Mouse (Mus musculus) lung, postnatal 25 days (tissue): ENCODE measurements around the gene Cfap74.

Experiments used
- DNase-seq: peaks from one replicate; pipeline ENCODE4 v3.0.0; 2022; ENCODE audit warnings: low spot score

The Cfap74 gene

DNA sequence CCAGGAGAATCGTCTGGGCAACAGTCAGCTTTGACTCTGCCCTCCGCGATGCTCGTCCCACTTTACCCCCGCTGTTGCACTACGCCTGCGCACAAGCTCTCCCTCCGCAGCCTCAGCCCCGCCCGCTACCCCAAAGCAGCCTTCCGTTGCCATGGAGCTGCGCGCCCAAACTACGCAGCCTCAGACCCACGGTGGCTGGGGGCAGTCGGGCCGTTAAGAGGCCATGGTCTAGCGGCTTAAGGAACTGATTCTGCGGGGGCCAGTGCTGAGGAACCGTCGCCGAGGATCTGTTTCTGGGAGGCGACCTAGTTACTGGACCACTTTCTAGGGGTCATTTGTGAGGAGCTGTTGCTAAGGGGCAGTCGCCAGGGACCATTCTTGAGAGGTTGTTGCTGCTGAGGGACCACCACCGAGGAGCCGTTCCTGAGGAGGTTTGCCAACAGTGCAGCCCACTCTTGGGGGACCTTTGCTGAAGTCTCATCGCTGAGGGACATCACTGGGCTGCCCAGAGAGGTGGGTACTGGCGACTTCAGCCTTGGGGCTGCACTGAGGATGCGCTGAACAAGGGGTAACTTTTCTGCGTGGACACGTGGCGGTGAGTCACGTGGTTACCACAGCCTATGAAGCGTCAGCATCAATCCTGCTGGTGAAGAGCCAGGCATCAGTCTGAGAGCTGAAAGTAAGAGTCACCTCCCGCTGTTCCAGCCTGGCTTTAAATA is at the start of gene Cfap74:
TSS of gene Cfap74 (plus strand) at position 133 of the 719 bp plus-strand sequence.
- DNase-seq: peak; percentile 44

DNA sequence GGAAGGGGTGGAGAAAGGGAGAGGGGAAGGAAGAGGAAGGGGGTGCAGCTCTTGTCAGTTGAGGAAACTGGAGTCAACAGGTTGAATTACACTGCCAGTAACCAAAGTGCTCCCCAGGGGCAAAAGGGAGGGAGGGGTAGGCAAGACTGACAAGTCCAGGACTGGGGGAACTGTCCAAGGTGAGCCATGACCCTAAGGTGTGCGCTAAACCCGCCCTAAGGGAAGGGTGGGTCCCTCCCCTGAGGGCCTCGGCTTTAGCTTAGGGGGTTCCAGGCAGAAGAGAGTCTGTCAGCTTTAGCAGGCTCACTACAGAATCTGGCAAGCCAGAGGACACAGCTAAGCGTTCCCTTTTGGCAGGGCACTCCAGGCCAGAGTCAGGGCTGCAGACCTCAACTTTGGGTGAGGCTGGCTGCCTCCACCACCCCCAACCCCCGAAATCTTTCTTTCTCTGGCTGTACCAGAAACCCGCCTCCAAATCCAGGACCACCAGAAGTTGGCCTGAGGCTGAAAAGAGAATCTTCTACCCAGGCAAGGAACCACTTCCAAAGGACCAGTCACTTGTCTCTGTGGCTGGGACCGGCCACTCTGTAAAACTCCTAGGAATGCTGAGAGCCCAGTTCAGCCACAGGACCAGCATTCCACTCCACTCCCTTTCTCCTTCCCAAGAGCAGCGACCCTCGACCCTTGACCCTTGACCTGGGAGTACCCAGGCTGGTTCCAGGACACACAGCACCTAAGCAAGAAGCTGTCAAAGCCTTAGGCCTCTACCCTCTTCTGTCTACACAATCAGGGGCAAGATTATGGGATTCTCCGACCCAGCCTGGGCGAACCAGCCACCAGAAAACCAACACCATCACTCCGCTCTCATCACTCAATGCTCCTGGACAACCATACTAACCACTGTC is 49.2 kb upstream of the Cfap74 start:
- peak; percentile 49 for DNase-seq

DNA sequence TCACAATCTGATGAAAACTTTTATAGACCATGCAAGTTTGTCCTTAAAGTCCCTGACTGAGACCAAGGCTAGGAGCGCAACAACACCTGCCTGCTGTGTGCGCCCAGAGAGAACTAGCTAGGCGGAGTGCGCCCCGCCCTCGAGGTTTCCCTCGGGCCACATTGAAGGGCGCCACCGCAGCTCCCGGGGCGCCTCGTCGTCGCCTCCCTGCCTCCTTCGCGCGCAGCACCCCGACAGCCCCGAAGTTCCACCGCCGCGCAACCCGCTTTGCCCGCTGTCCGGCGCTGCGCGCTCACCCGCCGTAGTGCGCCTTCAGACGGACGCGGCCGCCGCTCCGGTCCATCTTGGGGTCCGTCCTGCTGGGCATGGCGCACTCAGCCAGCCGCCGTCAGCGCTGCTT is 48.1 kb upstream of the Cfap74 start:
- DNase-seq: peak; percentile 21

DNA sequence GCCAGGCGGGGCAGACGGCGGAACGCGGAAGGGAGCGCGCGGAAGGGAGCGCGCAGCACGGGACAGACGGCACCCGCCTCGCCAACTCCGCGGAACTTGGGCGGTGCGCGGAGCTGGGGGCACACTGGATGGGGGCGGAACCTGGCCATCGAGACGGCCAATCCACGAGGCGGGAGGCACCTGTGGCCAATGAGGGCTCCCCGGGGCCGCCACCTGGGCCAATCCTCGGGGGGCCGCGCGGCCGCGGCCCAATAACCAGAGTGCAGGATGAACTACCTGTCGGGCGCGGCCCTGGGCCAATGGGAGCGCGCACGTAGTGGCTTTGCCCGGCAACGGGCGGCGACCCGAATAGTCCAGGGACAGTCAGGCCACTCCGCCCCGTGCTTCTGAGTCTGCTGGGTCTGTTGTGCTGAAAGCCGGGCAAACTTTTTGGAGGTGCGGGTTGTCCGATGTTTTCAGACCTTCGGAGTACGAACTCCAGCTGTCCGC is 47.6 kb upstream of the Cfap74 start, which contains the start of gene Prkcz:
TSS of gene Prkcz (minus strand) at position 59 of the 489 bp plus-strand sequence.
- peak; percentile 94 for DNase-seq

DNA sequence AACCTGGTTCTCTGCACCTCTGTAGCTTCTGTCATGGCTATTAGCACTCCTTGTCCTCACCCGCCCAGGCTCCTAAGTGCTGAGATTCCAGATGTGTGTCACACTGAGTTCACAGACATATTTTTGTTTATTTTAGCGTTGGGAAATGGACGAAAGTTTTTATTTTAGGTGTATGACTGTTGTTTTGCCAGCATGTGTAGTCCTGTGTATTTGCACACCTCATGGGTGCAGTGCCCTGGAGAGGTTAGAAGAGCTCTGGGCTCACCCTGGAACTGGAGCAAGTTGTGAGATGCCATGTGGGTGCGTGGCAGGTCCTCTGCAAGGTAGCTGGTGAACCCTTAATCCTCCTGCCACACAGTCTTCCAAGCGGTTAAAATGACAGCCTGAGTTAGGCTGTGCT is 46.5 kb upstream of the Cfap74 start:
- DNase-seq: no peak

DNA sequence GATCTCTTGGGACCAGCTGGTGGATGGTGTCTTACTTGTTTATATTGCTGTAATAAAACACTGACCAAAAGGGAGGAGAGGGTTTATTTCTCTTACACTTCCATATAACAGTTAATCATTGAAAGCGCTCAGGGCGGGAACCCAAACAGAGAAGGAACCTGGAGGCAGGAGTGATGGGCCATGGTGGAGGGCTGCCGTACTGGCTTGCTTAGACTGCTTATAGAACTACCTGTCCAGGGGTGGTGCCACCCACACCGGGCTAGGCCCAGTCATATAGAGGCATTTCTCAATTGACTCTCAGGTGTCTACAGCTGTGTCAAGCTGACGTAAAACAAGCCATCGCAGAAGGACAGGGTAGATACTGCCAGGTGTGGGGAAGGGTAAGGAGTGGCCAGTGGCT is 42.2 kb upstream of the Cfap74 start:
- DNase-seq: no peak

DNA sequence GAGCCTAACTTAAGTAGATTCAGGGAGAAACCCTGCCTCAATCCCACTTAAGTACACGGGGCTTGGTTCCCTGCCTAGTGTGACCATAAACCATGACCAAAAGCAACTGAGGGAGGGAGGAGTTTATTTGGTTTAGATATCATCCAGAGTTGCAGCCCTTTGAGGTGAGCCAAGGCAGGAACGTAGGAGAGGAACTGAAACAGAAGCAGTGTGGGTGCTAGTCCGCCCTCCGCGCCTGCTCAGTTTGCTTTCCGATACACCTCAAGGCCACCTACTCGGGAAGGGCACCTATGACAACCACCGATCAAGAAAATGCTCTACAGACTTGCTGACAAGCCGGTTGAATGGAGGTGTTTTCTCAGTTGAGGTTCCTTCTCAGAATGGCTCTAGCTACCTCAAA is 41.3 kb upstream of the Cfap74 start:
- DNase-seq: no peak

DNA sequence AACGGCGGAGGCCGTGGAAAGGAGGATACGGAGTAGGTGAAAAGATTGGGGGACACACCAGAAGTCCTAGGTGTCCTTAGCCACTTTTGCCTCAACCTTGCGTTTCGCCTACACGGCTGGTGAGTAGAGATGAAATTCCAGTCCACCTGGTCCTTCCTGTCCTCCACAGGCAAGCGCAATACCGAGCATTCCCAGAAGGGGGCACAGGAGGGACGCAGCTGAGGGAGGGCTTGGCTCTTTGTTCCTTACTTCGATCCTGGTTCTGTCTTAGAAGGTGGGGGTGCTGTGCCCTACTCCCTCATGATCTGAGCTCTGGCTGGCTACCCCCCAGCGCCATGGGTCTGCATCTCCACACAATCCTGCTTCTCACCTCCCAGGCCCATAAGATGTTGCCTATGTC is 40.3 kb upstream of the Cfap74 start:
- peak; percentile 69 for DNase-seq

DNA sequence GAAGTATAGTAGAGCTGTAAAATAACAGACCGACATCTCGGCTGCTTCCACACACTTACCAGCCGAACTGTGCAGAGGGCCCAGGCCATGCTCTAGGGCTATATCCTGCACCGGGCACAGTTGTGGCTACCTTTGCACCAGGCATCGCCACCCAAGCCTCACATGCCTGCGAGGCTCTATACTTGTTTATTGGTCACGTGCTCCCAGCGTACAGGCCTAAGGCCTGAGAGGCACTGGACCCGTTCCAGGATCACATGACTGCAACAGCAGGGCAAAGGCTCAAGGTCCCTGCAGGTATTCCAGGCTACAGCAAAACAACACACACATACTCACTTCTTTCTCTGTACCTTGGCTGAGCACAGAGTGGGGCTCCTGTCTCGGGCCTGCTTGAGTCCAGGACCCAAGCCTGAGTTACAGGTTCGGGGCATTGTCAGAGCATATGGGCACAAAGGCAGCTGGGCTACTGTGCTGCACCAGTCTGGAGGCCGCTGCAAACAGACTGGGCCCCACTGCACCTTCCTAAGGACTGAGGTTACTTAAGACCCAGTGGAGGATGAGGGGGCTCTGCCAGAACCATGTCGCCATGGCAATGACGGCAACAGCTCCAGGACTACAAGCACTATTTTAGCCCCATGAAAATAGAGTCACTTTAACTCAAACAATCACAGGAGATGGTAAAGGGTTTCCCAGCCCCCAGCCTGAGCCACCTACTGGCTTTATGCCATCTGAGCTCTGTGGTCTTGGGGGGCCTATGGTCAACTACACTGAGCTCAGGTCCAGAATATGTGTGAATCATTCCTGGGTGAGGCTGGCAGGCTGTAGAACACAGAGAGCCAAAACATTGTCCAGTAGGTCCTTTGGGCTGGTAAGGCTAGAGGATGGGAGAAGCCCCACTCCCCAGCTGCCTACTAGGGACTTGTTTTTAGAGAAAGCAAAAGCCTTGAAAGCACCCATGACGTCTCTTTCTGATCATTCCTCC is 38.0 kb upstream of the Cfap74 start:
- DNase-seq: no peak

DNA sequence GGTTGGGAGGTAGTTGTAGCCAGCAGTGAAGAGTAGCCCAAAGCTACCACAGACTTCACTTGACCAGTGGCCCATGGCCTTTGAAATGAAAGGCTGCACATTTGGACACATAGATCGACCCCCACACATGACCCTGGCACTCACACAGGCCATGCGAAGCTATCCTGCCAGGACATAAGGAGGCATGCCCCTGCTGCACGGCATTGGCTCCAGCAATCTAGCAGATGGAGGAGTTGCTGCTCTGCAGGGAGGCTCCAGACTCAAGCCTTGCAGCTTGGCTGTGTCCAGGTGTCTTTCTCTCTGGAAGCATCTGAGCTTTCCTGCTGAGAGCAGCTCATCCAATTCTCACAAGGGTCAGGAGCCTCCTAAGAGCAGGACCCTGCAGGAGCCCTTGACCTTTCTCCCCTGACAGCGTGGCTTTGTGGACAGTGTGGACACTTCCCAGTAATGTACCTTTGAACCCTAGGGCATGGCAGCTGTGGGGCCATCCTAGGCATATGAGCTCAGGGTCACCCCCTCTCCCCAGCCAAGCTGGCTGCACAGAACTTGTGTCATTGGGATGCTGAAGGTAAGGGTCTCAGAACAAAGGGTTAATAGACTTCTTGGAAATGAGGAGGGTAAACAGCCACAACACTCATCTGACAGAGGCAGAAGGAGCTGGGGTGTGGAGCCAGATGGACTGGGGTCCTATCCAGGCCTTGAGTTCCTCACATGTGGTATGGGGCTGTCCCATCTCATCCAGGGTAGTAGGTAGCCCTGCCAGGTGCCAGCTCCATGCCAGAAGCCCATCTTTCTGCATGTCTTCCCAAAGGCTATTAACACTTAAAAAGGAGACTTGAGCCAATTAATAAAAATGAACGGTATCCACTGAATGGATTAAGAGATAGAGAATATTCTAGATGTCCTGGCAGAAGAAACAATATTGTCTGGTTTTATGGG is 36.9 kb upstream of the Cfap74 start:
- DNase-seq: no peak

DNA sequence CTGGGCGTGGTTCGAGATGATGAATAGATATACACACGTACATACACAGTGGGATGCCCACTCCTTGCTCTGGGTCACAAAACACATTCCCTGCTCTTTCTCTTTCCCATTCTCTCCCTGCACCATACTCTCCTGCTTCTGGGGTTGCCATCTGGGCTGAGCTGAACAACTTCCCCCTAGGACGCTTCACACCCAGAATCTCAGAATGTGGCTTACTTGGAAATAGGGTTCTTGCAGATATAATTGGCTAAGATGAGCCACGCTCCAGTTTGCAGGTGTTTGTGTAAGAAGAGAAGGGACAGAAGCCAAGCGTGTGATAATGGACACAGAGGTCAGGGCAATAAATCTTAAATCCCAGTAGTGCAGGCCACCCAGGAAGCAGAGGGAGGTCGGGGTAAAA is 27.0 kb upstream of the Cfap74 start:
- DNase-seq: no peak

DNA sequence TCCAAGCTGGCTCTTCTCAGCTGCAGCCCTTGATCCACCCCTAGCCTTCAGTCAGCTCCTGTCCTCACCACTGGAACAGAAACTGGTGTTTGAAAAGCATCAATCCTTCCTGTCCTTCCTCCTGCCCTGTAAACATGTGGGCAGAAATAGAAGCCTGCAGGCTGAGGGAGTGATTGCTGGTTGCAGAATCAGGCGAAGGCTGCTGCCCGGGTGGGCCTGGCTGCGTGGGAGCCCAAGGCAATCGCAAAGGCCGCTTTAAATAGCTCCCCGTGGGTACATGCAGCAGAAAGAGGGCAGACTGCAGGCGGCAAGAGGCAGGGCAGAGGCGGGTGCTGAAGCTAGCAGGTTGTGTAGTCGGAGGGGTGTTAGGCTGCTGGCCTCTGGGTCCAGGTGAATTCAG is 26.2 kb upstream of the Cfap74 start:
- no peak for DNase-seq

DNA sequence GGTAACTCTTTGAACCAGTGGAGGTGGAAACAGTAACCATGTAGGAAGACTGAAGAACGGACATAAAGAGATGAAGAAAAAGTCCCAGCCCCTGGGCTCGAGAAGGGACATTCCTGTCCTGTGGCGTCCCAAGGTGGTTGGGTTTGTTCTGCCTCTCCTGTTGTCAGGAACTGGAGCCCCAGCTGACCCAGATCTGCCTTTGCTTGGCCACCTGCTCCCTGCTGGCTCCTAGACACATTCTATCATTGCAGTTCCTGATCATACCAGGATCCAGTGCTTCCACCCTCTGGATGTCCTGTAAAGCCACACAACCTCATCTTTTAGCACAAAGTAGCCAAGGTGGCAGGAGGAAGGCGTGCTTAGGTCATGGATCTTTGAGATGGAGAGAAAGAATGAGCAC is 25.7 kb upstream of the Cfap74 start:
- DNase-seq: no peak

DNA sequence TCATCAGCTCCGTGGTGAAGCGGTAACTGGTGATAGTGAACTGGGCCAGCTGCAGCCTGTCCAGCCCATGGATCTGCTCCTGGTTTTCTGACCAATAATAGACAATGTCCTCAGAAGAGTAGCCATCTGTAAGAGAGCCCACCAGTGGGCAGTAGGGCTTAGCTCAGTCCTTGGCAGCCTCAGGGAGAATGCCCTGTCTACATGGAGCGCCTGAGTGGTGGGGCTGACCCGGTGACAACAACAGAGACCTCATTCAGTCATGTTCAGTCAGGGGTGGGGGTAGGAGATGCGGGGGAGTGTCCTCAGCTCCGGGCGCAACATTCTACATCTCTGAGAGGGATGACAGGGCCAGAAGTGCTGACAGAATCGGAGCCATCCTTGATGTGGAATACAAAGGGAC is 21.8 kb upstream of the Cfap74 start:
- no peak for DNase-seq

DNA sequence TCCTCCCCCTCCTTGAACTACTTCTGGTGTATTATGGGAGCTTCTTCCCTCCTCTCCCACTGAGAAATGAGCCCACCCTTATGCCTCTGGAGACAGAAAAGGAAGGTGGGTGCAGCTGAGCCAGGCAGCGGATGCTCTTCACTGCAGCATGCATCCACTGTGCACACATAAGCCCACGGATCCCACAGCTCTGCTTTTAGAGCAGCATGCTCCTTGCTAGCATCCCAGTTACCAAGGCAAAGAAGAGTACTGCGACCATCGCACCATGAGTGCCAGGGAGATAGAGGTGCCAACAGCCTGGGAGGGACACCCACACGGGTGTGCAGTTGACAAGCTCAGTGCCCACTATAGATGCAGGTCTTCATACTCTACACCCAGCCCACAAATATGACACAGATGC is 13.5 kb upstream of the Cfap74 start:
- no peak for DNase-seq

DNA sequence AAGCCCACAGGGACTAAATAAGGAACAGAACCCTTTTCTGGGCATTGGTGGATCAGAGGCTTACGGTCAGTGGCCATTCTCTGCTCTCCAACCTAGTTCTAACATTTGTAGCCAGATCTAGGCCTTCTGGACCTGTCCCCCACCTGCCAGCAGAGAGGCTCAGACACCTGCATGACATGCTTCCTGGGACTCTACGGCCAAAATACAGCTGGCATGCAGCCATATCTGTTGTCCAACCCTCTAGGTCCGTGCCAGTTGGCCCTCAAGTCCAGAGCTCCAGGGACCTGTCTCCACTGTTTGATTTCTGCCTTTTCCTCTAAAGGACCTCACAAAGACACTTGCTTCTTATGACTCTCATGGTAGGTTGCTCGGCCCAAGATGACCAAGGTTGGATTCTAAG is 12.2 kb upstream of the Cfap74 start:
- DNase-seq: no peak

DNA sequence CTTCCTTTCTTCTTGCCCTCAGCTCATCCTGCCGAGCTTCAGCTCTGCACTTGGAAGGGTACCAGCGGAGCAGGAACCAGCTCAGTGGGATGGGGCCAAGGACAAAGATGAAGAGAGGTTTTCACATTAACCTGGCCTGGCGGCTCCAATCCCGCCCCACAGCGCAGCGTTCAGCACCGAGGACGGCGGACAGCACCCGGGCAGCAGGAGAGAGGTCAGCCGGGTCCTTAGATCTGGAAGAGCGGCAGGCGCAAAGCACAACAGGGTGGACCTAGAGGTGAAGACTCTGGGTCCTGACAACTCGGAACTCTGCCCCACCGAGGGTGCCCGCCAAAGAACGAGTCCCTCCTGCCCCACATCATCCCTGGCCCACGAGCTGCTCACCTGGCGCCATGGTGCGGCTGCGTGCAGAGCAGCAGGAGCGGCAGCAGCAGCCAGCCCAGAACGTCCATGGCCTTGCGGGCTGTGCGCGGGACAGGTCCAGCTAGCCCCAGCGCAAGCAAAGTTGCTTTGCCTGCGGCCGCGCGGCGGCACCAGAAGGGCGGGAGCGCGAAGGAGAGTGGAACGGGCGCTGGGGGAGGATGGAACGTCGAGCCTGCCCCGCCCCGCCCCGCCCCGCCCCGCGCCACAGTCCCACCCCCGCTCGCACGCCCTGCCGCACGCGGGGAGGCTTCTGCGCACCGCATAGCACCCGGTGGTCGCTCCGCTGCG is 11.3 kb upstream of the Cfap74 start, which contains the start of gene Gabrd:
TSS of gene Gabrd (minus strand) at position 602 of the 711 bp plus-strand sequence.
- DNase-seq: peak; percentile 21

DNA sequence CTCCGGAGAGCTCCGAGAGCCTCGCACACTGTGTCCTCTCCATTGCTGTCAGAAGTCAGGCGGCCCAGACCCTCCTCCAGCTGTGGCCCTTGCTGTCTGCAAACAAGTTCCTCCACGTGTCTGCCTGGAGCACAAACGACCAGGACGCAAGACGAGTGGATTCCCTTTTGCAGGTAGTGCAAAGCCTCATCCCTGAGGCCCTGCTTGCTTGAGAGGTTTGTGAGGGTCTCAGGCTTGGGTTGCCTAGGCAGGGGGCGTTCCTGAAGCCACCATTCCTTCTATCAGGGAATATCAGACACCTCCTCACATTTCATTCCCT is 10.8 kb upstream of the Cfap74 start:
- DNase-seq: no peak

DNA sequence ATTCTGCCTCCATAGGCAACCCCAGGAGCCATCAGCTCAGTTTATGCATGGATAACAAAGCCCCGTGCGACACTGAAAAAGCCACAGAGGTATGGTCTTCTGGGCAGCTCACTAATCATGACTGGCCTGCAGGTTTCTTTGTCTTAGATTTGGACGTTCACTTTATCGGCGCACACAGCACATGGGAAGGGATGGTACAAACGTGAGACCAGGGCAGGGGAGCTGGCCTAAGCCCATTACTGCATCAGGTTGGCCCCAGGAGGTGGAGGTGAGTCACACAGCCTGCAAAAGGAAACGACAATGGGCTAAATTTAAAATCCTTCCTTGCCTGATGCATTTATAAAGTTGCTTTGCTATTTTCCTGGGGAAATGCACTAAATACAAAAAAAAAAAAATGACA is 7.9 kb upstream of the Cfap74 start:
- no peak for DNase-seq

DNA sequence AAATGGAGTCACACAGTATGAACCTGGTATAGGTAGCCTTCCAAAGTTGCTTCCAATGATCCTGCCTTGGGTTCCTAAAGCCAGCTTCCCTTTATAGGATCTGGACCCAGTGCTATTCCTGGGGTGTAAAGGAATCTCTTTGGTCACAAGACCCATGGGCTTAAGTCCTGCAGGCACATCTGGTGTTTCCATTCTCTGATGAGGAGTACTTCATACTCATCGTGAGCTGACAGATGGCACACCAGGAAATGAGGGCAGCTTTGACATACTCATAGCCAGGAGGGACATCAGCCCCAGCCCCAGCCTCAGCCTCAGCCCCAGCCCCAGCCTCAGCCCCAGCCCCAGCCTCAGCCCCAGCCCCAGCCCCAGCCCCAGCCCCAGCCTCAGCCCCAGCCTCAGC is 6.5 kb upstream of the Cfap74 start:
- no peak for DNase-seq
